Mouse (Mus musculus) heart, embryonic 10.5 days (tissue): ENCODE results near the gene Tspan2. TPM values are rescaled to one million over a fixed set of nuclear protein-coding genes. Genes with fewer than 3 reads are reported as not detected.

Experiments
- polyA plus RNA-seq: library from polyadenylated mRNA; unstranded; fragments of >200 nt; fragmentation: Nextera tagmentation; extraction: Ambion mirVana; gene quantifications from 2 replicates; pipeline ENCODE4 v1.2.1, GENCODE M21; 2016

Tspan2 gene
- polyA plus RNA-seq, 1 experiment from 2014 or later, result 24.6 TPM

Other genes starting within 250 kb of the Tspan2 start
- gene Tshb, start 48.2 kb downstream of the Tspan2 start, polyA plus RNA-seq, result 0.10 TPM in 2 replicates
- not detected in 2 replicates for gene Sycp1, start 201.6 kb downstream of the Tspan2 start, polyA plus RNA-seq
- gene Nr1h5, start 229.6 kb downstream of the Tspan2 start, polyA plus RNA-seq, result 0.16 and 5.2 TPM in 2 replicates